ENCODE assay signal across 11 mouse cellular contexts in genomic region chr17:86986449-86987138, GRCm38 (mm10). TPM values are rescaled to one million over a fixed set of nuclear protein-coding genes. Genes with fewer than 3 reads are reported as not detected.
DNase-seq lines count a peak whose midpoint lies in the region; ATAC-seq lines count a peak whose summit lies in the region.
"Had no signal": no experiment of that assay in that cellular context is flagged by ENCODE, and none has a peak within 500 bp of the region (broad histone marks: within the 10 kb centered on the region; RNA-seq: fewer than 3 reads in every experiment).

No protein-coding gene starts in this region.

- 59% methylated on average over 17 of the region's 17 CpGs for WGBS in heart, embryonic 11.5 days (ENCODE audit: insufficient replicate concordance)
- WGBS in neural tube, embryonic 15.5 days, result 30% methylated on average over 17 of the region's 17 CpGs

- H3K4me1 ChIP-seq in heart, embryonic 11.5 days (ENCODE audit: control insufficient read depth, insufficient read depth, low read length), result peaks cover 14% of the 10 kb centered on the region
- peaks cover 24% of the 10 kb centered on the region for H3K4me1 ChIP-seq in neural tube, embryonic 15.5 days

- DNase-seq in testis, postnatal 14 days (ENCODE audit: low spot score), result peak; percentile 52
- no peak for DNase-seq in testis, postnatal 10 days (ENCODE audit: low spot score)
- peak; percentile 26 for DNase-seq in kidney, postnatal 10 days
- no peak for DNase-seq in cerebellum, adult 9-11 months
- DNase-seq in layer of hippocampus, postnatal 10 days (ENCODE audit: low spot score in 2 of 2), result no peak
- DNase-seq in urinary bladder, postnatal 14 days (ENCODE audit: low spot score), result no peak
- DNase-seq: lung, postnatal 14 days had no signal

- H3K27ac ChIP-seq in heart, embryonic 11.5 days (ENCODE audit: low read depth, low read length), result peak overlapping the region; percentile 29; the same call in 1 of the 2 replicates
- peak overlapping the region; percentile 58 for H3K27ac ChIP-seq in neural tube, embryonic 15.5 days (replicated peaks)

- H3K4me2 ChIP-seq in heart, embryonic 11.5 days, result peak overlapping the region; percentile 50
- H3K4me2 ChIP-seq in neural tube, embryonic 15.5 days, result peak overlapping the region; percentile 15; the same call in 1 of the 2 replicates

- no peak overlapping the region for H3K9ac ChIP-seq in heart, embryonic 11.5 days (ENCODE audit: low read depth, low read length)
- H3K9ac ChIP-seq in neural tube, embryonic 15.5 days (replicated peaks), result no peak overlapping the region

- H3K36me3 ChIP-seq in heart, embryonic 11.5 days (ENCODE audit: control insufficient read depth, insufficient read depth, low read length), result no peaks in the 10 kb centered on the region
- H3K36me3 ChIP-seq in neural tube, embryonic 15.5 days, result 0 out of 2 replicates have a peak, but pooled peaks cover 2% of the 10 kb centered on the region

- ATAC-seq in heart, embryonic 11.5 days (replicated peaks; ENCODE audit: insufficient number of reproducible peaks, low FRiP score, low TSS enrichment), result no peak
- ATAC-seq in neural tube, embryonic 15.5 days (ENCODE audit: low FRiP score), result no peak
- ATAC-seq: Patski had no signal

- no peaks in the 10 kb centered on the region for H3K9me3 ChIP-seq in heart, embryonic 11.5 days (replicated peaks; ENCODE audit: control insufficient read depth, low read length)
- H3K9me3 ChIP-seq in neural tube, embryonic 15.5 days (replicated peaks), result no peaks in the 10 kb centered on the region

- peak overlapping the region; percentile 3; the same call in 1 of the 2 replicates for H3K4me3 ChIP-seq in heart, embryonic 11.5 days (ENCODE audit: low read depth, low read length)
- H3K4me3 ChIP-seq in neural tube, embryonic 15.5 days (replicated peaks), result no peak overlapping the region

- H3K27me3 ChIP-seq in heart, embryonic 11.5 days (ENCODE audit: control insufficient read depth, insufficient read depth, low read length), result no peaks in the 10 kb centered on the region
- H3K27me3 ChIP-seq in neural tube, embryonic 15.5 days (replicated peaks), result no peaks in the 10 kb centered on the region
- H3K27me3 ChIP-seq: Patski had no signal

RNA-seq across cellular contexts. Expression of gene Rhoq, which starts 23.7 kb away (rescaled TPM):
- 21.9 and 24.7 TPM in 2 replicates for polyA plus RNA-seq in heart, embryonic 11.5 days (2014; fragmentation: Nextera tagmentation; extraction: Ambion mirVana)
- polyA plus RNA-seq in neural tube, embryonic 15.5 days (2015; fragmentation: Nextera tagmentation; extraction: Ambion mirVana), result 7.8 and 8.7 TPM in 2 replicates
- 10 to 100 TPM; 38.6 to 39.4 TPM for total RNA-seq in layer of hippocampus, postnatal 10 days (2021)

RNA-seq across cellular contexts. Expression of gene Pigf, which starts 38.6 kb away (rescaled TPM):
- polyA plus RNA-seq in heart, embryonic 11.5 days (2014; fragmentation: Nextera tagmentation; extraction: Ambion mirVana), result 17.9 and 20.0 TPM in 2 replicates
- 33.4 and 35.2 TPM in 2 replicates for polyA plus RNA-seq in neural tube, embryonic 15.5 days (2015; fragmentation: Nextera tagmentation; extraction: Ambion mirVana)
- 10 to 100 TPM; 15.7 to 20.1 TPM for total RNA-seq in layer of hippocampus, postnatal 10 days (2021)

RNA-seq across cellular contexts. Expression of gene Cript, which starts 38.8 kb away (rescaled TPM):
- polyA plus RNA-seq in heart, embryonic 11.5 days (2014; fragmentation: Nextera tagmentation; extraction: Ambion mirVana), result 118 and 125 TPM in 2 replicates
- 188 and 202 TPM in 2 replicates for polyA plus RNA-seq in neural tube, embryonic 15.5 days (2015; fragmentation: Nextera tagmentation; extraction: Ambion mirVana)
- total RNA-seq in layer of hippocampus, postnatal 10 days (2021), result 10 to 100 TPM; 53.9 to 59.0 TPM

RNA-seq across cellular contexts. Expression of gene Atp6v1e2, which starts 38.9 kb away (rescaled TPM):
- not detected in 2 replicates for polyA plus RNA-seq in heart, embryonic 11.5 days (2014; fragmentation: Nextera tagmentation; extraction: Ambion mirVana)
- polyA plus RNA-seq in neural tube, embryonic 15.5 days (2015; fragmentation: Nextera tagmentation; extraction: Ambion mirVana), result not detected in 2 replicates
- total RNA-seq in layer of hippocampus, postnatal 10 days (2021), result under 1 TPM in 1 of 2 experiments, not detected in 1; 0.37 TPM
- polyA plus RNA-seq: Patski; small intestine, adult 2 months had no signal

Comparison
In these comparisons a context has a peak if more than half of its experiments do, and no peak if none do; other contexts are left out.
1. DNase-seq: peak in testis, postnatal 14 days (single experiment) and kidney, postnatal 10 days (single experiment); none in testis, postnatal 10 days (single experiment), cerebellum, adult 9-11 months (single experiment), layer of hippocampus, postnatal 10 days (0 of 2) and urinary bladder, postnatal 14 days (single experiment).